Mouse (Mus musculus): Measurements from ENCODE around the gene Dffa. TPM values are rescaled to one million over a fixed set of nuclear protein-coding genes. Genes with fewer than 3 reads are reported as not detected.

Dffa gene
- polyA plus RNA-seq, 1 experiment from 2014 or later = 38.8 TPM

DNA sequence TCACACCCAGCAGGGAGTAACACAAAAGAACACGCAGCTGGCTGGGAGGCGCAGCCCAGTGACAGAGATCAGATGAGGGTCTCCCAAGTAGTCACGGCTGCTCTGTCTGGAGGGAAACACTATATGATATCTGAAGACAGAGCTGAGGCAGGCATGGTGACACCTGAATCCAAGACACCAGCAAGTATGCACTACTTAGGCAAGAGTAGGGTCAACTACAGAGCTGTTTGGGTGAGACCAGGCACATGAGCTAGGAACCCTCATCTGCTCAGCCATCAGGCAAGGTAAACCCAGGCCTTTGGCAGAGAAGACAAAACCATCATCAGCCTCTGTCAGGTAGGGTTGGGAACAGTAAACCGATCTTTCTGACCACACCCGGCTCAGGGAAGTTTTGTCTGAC is 29.4 kb downstream of the Dffa start:
- H3K9me3 ChIP-seq = no peaks in the 10 kb centered on the region
- ATAC-seq (ENCODE audit: insufficient number of reproducible peaks, low FRiP score, low TSS enrichment, low read depth) = no peak
- H3K4me2 ChIP-seq = no peak overlapping the region
- no peak overlapping the region for H3K4me3 ChIP-seq
- no peak overlapping the region for H3K9ac ChIP-seq
- peaks cover 12% of the 10 kb centered on the region; the same call in 1 of the 2 replicates for H3K36me3 ChIP-seq
- H3K4me1 ChIP-seq = peaks cover 10% of the 10 kb centered on the region
- WGBS = 74% methylated on average over 5 of the region's 5 CpGs
- no peaks in the 10 kb centered on the region for H3K27me3 ChIP-seq
- no peak overlapping the region for H3K27ac ChIP-seq

DNA sequence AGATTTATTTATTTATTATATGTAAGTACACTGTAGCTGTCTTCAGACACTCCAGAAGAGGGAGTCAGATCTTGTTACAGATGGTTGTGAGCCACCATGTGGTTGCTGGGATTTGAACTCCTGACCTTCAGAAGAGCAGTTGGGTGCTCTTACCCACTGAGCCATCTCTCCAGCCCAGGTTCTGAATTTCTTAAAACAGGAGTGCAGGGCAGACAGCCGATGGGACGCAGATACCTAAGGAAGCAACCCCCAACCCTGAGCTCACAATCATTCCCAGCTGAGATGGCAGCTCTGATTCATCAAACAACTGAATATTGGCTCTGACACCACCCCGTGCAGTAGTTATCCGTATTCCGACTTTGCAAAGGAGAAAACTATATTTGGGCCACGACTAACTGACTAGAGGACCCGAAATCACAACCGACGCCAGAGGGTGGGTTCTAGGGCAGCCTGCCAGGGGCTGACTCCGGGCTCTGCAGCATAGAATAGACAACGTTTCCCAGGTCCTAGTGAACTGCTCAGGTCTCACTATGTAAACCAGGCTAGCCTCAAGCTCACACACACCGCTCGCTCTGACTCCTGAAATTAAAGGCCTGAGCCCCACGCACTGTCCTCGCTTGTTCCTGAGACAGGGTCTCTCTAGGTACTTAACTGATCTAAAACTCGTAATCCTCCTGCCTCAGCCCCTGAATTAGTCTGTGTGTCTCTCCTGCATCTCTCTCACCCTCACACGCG is 32.3 kb downstream of the Dffa start:
- WGBS = 53% methylated on average over 18 of the region's 18 CpGs
- Histone ChIP-seq H3K9me3 (no peaks in the 10 kb centered on the region), H3K4me2 (peak overlapping the region; percentile 64), H3K9ac (peak overlapping the region; percentile 65), H3K36me3 (peaks cover 4% of the 10 kb centered on the region; the same call in 1 of the 2 replicates), H3K4me1 (peaks cover 10% of the 10 kb centered on the region), H3K27me3 (no peaks in the 10 kb centered on the region), H3K27ac (peak overlapping the region; percentile 90), H3K4me3 (peak overlapping the region; percentile 69)
- ATAC-seq (ENCODE audit: insufficient number of reproducible peaks, low FRiP score, low TSS enrichment, low read depth) = no peak

DNA sequence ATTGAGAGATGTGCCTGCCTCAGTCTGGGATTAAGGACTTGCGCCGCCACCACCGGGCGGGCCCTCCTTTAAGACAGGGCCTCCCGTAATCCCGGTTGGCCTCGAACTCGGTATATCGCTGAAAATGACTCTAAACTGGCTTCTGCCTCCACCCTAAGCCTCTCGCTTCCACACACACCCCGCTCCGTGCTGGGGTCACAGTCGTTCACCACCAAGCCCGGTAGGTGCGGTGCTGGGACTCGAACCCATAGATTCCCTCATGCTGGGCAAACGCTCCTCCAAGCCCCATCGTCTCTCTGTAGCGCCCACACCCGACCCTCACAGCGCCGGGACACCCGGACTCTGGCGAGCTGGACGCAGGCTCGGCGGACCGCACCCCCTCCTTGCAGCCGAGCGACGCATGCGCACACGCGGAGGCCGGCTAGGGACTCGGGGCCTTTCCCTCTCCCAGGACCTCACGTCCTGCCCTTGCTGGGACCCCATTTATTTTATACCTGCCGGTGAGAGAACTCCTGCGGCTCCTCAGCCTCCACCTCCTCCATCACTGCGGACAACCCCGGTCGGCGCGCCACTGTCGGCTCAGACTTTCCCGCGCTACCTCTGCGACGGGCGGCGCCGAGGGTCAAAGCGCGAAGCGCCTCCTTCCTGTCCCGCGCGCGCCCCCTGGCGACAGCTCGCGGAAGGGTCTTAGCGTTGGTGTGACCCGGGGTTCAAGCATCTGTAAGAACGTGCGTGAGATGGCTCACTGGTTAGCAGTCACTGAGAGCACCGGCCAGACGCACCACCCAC is 33.2 kb downstream of the Dffa start, which contains the start of gene Cenps:
Gene Cenps, minus strand, starts transcription at position 648 of the 789 bp plus-strand sequence.
- WGBS = under 1% methylated on average over 68 of the region's 68 CpGs

DNA sequence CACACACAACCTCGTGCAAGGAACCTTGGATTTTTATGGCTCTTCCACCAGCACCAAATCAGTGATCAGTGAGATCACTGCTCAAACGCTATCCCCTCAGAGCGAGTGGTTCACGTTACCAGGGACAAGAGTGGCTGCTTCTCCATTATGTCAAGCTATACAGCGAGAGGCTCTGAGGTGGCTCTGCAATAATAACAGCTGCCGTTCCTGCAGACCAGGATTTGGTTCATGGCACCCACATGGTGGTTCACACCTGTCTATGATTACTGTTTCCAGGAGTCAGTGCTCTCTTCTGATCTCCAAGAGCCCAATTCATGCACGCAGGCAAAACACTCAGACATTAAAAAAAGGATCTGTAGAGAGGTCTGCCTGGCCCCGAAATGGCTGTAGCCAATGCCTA is 34.6 kb downstream of the Dffa start:
- Histone ChIP-seq H3K4me2 (no peak overlapping the region), H3K27me3 (no peaks in the 10 kb centered on the region), H3K4me3 (no peak overlapping the region), H3K36me3 (no peaks in the 10 kb centered on the region; the same call in 1 of the 2 replicates), H3K9ac (no peak overlapping the region), H3K9me3 (no peaks in the 10 kb centered on the region), H3K27ac (no peak overlapping the region), H3K4me1 (peaks cover 7% of the 10 kb centered on the region)
- ATAC-seq (ENCODE audit: insufficient number of reproducible peaks, low FRiP score, low TSS enrichment, low read depth) = no peak
- WGBS = 51% methylated on average over 8 of the region's 8 CpGs

More for the DNA sequence above, 33.2 kb downstream of the Dffa start, which contains the start of gene Cenps:
- peak within 1 kb of the TSS; percentile 64 for H3K4me2 ChIP-seq
- H3K9ac ChIP-seq = peak within 1 kb of the TSS; percentile 65
- peak within 1 kb of the TSS; percentile 69 for H3K4me3 ChIP-seq
- H3K27ac ChIP-seq = peak within 1 kb of the TSS; percentile 90
- no peaks in the 10 kb centered on the region for H3K27me3 ChIP-seq
- no peaks in the 10 kb centered on the region; the same call in 1 of the 2 replicates for H3K36me3 ChIP-seq
- peaks cover 7% of the 10 kb centered on the region for H3K4me1 ChIP-seq
- no peaks in the 10 kb centered on the region for H3K9me3 ChIP-seq
- peak; percentile 88 for ATAC-seq (ENCODE audit: insufficient number of reproducible peaks, low FRiP score, low TSS enrichment, low read depth)

DNA sequence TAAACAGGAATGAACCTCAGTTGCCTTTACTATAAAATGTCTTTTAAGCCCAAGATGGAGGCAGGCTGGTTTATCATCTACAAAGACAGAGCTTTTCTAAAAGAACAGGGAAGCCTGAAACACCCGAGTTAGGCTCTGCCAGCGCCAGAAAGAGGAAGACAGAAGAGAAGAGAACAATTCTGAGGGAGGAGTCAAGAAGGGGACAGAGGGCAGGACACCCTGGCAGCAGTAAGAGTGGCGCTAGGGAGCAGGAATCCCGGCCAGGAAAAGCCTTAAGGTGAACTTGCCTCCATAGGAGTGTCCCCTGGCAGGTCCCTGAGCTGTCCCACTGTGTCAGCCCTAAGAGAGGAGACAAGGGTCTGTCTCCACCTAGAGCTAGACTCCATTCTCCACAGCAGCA is 39.6 kb downstream of the Dffa start:
- H3K4me3 ChIP-seq = no peak overlapping the region
- peaks cover 13% of the 10 kb centered on the region for H3K4me1 ChIP-seq
- H3K9me3 ChIP-seq = no peaks in the 10 kb centered on the region
- no peaks in the 10 kb centered on the region for H3K36me3 ChIP-seq
- H3K4me2 ChIP-seq = no peak overlapping the region
- no peak for ATAC-seq (ENCODE audit: insufficient number of reproducible peaks, low FRiP score, low TSS enrichment, low read depth)
- 37% methylated on average over 4 of the region's 4 CpGs for WGBS
- no peak overlapping the region for H3K27ac ChIP-seq
- H3K27me3 ChIP-seq = no peaks in the 10 kb centered on the region
- H3K9ac ChIP-seq = no peak overlapping the region

DNA sequence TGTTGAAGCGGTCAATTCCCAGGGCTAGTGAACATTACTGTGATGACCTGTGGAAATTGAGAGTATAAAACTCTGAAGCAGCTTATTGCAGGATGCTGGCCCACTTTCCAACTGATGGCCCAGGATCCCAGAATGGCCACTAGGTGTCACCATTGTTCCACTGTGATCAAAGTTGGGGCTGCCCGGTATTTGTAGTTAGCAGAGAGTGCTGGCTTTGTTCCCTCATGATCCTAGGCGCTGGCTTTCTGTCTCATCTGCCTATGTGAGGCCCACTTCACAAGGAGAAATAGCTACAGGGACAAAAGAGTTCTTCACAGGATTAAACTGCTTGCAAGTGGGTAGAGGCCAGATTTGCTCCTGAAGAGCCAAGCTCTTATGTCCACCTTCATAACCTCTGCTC is 40.5 kb downstream of the Dffa start:
- H3K9ac ChIP-seq = no peak overlapping the region
- H3K27ac ChIP-seq = no peak overlapping the region
- WGBS = 3% methylated on average over 3 of the region's 3 CpGs

DNA sequence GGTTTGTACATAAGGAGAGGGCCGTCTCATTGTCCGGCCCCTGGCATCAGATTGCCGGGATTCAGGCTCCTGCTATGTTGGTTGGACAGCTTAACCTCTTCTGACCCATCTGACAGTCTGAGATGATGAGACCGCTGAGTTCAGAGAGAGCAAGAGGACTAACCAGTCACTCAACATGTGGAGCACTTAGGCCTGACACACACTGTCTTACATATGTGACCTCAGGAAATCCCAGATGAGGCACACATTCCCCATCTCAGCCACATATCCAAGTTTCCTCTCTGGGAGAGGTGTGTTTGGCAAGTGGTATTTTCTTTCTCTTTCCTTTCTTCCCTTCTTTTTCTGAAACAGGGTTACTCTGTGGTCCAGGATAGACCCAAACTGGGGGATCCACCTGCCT is 41.2 kb downstream of the Dffa start:
- no peak for ATAC-seq (ENCODE audit: insufficient number of reproducible peaks, low FRiP score, low TSS enrichment, low read depth)
- H3K27me3 ChIP-seq = no peaks in the 10 kb centered on the region
- 80% methylated on average over 4 of the region's 4 CpGs for WGBS
- H3K9me3 ChIP-seq = no peaks in the 10 kb centered on the region
- no peak overlapping the region for H3K4me3 ChIP-seq
- H3K4me1 ChIP-seq = peaks cover 13% of the 10 kb centered on the region
- H3K27ac ChIP-seq = no peak overlapping the region
- peaks cover 8% of the 10 kb centered on the region for H3K36me3 ChIP-seq
- H3K4me2 ChIP-seq = no peak overlapping the region
- H3K9ac ChIP-seq = no peak overlapping the region

More for the DNA sequence above, 40.5 kb downstream of the Dffa start:
- Histone ChIP-seq H3K36me3 (0 out of 2 replicates have a peak, but pooled peaks cover 2% of the 10 kb centered on the region), H3K4me2 (no peak overlapping the region), H3K4me3 (no peak overlapping the region), H3K27me3 (no peaks in the 10 kb centered on the region), H3K9me3 (no peaks in the 10 kb centered on the region), H3K4me1 (peaks cover 13% of the 10 kb centered on the region)
- ATAC-seq (ENCODE audit: insufficient number of reproducible peaks, low FRiP score, low TSS enrichment, low read depth) = peak; percentile 69; the same call in 1 of the 2 replicates

DNA sequence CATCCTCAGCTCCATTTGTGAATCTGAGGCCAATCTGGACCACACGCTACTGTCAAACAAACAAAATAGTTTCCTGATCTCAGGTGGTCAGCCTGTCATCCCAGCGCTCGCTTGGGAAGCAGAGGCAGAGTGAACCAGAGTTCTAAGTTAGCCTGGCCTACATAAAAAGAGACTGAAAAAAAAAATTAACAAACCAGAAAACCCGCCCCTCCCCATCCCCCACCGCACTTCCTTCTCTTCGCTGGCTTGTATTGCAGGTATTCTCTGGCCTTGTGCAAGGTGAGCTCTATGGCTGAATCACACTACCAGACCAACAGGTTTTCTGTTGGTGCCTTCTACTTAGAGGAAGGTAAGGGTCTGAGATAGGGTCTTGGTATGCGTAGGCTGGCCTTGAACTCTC is 43.6 kb downstream of the Dffa start:
- Histone ChIP-seq H3K36me3 (peaks cover 31% of the 10 kb centered on the region), H3K4me1 (peaks cover 13% of the 10 kb centered on the region), H3K4me3 (no peak overlapping the region), H3K27me3 (no peaks in the 10 kb centered on the region), H3K4me2 (no peak overlapping the region), H3K27ac (no peak overlapping the region), H3K9me3 (no peaks in the 10 kb centered on the region), H3K9ac (no peak overlapping the region)
- WGBS = 78% methylated on average over 7 of the region's 7 CpGs
- ATAC-seq (ENCODE audit: insufficient number of reproducible peaks, low FRiP score, low TSS enrichment, low read depth) = no peak

DNA sequence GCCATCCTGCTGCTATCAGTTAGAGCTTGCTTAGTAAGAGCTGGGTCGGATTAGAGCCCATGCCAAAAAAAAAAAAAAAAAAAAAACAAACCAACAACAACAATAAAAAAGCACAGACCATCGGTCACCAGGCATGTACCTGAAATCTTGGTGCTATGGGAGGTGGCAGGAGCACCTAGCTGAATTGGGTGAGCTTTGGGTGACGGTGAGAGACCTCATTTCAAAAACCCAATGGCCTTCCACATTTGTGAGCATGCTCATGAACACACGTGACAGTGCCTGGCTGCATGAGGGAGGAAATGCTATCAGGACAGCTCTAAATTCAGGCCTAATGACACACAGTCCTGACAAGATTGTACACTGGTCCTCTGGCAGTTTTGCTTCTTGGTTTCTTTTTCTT is 44.1 kb downstream of the Dffa start:
- no peak for ATAC-seq (ENCODE audit: insufficient number of reproducible peaks, low FRiP score, low TSS enrichment, low read depth)
- Histone ChIP-seq H3K27me3 (no peaks in the 10 kb centered on the region), H3K4me2 (no peak overlapping the region), H3K4me1 (peaks cover 13% of the 10 kb centered on the region), H3K27ac (no peak overlapping the region), H3K9ac (no peak overlapping the region), H3K36me3 (peaks cover 36% of the 10 kb centered on the region), H3K9me3 (no peaks in the 10 kb centered on the region), H3K4me3 (no peak overlapping the region)
- WGBS = 77% methylated on average over 4 of the region's 4 CpGs

DNA sequence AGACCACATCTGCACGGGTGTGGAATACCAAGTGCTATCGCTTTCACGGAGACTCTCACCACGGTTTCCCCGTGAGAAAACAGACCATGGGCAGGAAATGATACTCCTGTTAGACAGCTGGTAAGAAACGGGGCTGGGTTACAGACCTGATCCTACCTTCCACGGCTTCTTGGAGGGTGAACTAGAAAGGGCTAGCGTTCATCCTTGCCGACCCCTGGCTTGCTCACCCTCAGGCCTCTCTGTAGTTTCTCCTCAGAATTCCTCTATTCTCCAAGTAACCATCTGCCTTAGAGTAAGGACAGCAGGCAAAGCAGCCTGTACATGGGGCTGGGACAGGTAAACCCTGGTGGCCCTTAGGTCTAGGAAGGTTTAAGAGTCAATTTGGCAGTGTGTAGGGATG is 45.2 kb downstream of the Dffa start:
- no peak for ATAC-seq (ENCODE audit: insufficient number of reproducible peaks, low FRiP score, low TSS enrichment, low read depth)
- Histone ChIP-seq H3K27me3 (no peaks in the 10 kb centered on the region), H3K9me3 (no peaks in the 10 kb centered on the region), H3K4me1 (peaks cover 13% of the 10 kb centered on the region), H3K36me3 (peaks cover 47% of the 10 kb centered on the region), H3K9ac (no peak overlapping the region), H3K4me3 (no peak overlapping the region), H3K4me2 (no peak overlapping the region), H3K27ac (no peak overlapping the region)
- WGBS = 72% methylated on average over 9 of the region's 9 CpGs

DNA sequence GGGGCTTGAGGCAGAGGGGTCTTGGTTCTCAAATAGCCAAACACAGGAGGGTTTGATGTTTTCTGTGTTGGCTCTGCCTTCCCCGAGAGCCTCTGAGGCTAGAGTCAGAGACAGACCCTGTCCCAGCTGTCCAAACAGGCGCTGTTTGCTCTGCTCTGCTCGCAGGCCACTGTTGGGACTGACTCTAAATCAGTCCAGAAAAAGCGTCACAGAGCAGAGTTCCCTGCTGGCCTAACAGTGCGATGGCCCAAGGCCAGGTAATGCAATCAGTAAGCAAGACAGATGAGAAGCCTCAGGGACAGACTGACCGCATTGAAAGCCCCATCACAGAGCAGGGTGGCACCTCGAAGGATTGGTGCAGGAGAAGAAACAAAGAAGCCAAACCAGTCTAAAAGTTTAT is 45.7 kb downstream of the Dffa start:
- 74% methylated on average over 7 of the region's 7 CpGs for WGBS
- H3K27ac ChIP-seq = peak overlapping the region; percentile 28; the same call in 1 of the 2 replicates
- ATAC-seq (ENCODE audit: insufficient number of reproducible peaks, low FRiP score, low TSS enrichment, low read depth) = no peak
- H3K9ac ChIP-seq = no peak overlapping the region
- H3K27me3 ChIP-seq = no peaks in the 10 kb centered on the region
- H3K4me3 ChIP-seq = no peak overlapping the region
- peaks cover 52% of the 10 kb centered on the region for H3K36me3 ChIP-seq
- H3K9me3 ChIP-seq = no peaks in the 10 kb centered on the region
- no peak overlapping the region for H3K4me2 ChIP-seq
- H3K4me1 ChIP-seq = peaks cover 11% of the 10 kb centered on the region

DNA sequence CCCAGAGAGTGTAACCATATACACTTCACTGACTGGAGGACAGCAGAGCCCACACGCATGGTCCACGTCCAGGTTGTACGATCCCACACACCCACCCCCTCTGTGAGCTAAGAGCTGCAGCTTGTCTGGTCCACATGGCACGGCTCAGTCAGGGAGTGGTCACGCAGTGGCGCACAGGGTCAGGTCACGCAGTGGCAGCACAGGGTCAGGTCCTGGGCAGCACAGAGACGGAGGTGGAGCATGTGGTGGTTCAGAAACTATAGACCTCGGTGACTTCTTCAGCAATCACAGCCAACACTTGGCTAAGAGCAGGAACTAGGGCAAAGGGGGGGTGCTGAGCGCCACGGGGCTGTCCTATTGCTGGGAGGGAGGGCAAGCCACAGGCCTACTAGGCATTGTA is 46.3 kb downstream of the Dffa start:
- no peaks in the 10 kb centered on the region for H3K9me3 ChIP-seq
- no peak overlapping the region for H3K4me3 ChIP-seq

More for the DNA sequence above, 46.3 kb downstream of the Dffa start:
- H3K36me3 ChIP-seq = peaks cover 58% of the 10 kb centered on the region
- H3K4me2 ChIP-seq = no peak overlapping the region
- 89% methylated on average over 11 of the region's 11 CpGs for WGBS
- no peak for ATAC-seq (ENCODE audit: insufficient number of reproducible peaks, low FRiP score, low TSS enrichment, low read depth)
- H3K4me1 ChIP-seq = peaks cover 9% of the 10 kb centered on the region; the same call in 1 of the 2 replicates
- H3K9ac ChIP-seq = no peak overlapping the region
- no peak overlapping the region for H3K27ac ChIP-seq
- no peaks in the 10 kb centered on the region for H3K27me3 ChIP-seq
